Mouse (Mus musculus): ENCODE measurements around the gene Tshz3. TPM values are rescaled to one million over a fixed set of nuclear protein-coding genes. Genes with fewer than 3 reads are reported as not detected.

Tshz3 gene
- total RNA-seq, 2 experiments from 2014 or later: 0.07 to 0.33 TPM

GRCm38 (mm10) chr7:36776956-36777355 is 79.0 kb downstream of the Tshz3 start:
- ATAC-seq (ENCODE audit: poor library complexity, severe bottlenecking): no peak

- no peak for ATAC-seq (ENCODE audit: poor library complexity, severe bottlenecking)
These were observed 80.5 kb downstream of the Tshz3 start for GRCm38 (mm10) chr7:36778456-36778855.

DNA sequence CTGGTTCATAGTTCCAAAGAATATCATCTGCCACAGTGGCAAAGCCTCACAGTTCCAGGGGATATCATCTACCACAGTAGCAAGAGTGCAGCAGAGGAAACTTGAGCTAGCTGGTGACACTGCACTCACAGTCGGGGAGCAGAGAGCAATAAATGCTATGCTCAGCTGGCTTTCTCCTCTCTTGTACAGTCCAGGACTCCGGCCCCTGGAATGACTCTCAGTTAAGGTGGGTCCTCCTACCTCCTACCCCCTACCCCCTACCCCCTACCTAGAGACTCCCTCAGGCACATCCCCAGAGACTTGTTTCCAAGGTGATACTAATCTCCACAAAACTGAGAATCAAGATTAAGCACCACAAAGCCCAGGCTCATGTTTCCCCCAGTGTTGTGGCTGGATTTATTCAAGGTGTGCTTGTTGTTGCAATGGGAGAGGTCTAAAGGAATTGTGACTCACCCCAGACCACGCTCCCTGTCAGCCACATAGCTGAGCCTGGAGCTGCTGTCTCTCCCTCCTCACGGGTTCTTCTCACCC is 86.4 kb downstream of the Tshz3 start:
- ATAC-seq (ENCODE audit: poor library complexity, severe bottlenecking): no peak

GRCm38 (mm10) chr7:36786713-36787421 is 88.9 kb downstream of the Tshz3 start:
- no peak for ATAC-seq (ENCODE audit: poor library complexity, severe bottlenecking)

DNA sequence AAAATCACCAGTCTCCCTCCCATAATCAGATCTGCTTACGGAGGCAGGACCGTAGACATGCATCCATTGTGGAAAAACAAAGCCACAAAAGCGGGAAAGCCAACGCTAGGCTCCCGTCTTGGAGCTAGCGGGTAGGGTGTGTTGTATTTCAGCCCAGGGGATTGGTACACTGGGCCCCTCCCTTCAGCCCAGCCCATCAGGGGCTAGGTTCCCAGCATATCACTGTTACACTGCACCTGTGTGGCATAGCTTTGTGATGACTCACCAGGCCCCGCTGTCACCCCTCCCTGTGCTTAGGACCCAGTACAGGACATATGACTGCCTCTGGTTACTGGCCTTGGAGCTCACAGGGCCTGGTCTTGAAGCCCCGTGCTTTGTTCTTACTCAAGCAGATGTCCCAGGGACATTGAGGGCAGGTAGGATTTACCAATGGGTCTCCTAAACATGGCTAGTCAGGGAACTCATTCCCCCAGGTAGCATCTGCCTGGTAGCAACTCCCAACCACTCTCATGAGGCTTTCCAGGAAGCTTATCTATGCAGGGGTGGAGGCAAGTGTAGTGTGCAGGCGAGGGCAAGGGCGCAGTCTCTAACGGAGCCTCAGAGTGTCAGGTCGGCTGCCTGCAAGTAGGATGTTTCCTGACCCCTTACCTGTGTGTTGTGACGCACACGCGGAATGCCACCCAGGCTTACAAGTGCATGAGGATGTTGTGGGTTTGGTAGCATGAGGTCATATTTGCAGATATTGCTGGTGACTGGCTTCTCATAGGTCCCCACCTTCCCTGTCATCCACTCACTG is 98.7 kb downstream of the Tshz3 start:
- ATAC-seq (ENCODE audit: poor library complexity, severe bottlenecking): no peak

Data from megakaryocyte, adult 5-6 weeks (primary cell).